Mouse (Mus musculus) adipose tissue, adult 10 weeks (tissue): Measurements from ENCODE around the gene Mtln. TPM values are rescaled to one million over a fixed set of nuclear protein-coding genes. Genes with fewer than 3 reads are reported as not detected.

Source experiments
- polyA plus RNA-seq: library from polyadenylated mRNA; stranded (reverse); fragments of 350-450 nt; fragmentation: Illumina TruSeq; extraction: RNeasy Lipid Tissue Mini Kit (QIAGEN cat#74804); gene quantifications from one replicate; pipeline ENCODE4 v1.2.3, GENCODE M21; 2014; ENCODE audit warnings: low read depth, low replicate concordance

Gene Mtln
- polyA plus RNA-seq = 37.9 TPM

GRCm38 (mm10) chr2:127791919-127792603, at the start of gene Mtln:
TSS of gene Mtln (minus strand) at chr2:127792488.

GRCm38 (mm10) chr2:127838576-127838975, 46.3 kb upstream of the Mtln start, which contains the start of gene Acoxl:
TSS of gene Acoxl (plus strand) at chr2:127838876.

GRCm38 (mm10) chr2:127831401-127832102, 39.3 kb upstream of the Mtln start, which contains the start of gene Bub1:
TSS of gene Bub1 (minus strand) at chr2:127831865.

GRCm38 (mm10) chr2:127788440-127789116, 3.7 kb downstream of the Mtln start, which contains the start of gene Nphp1:
TSS of gene Nphp1 (minus strand) at chr2:127788897.

Other genes starting within 250 kb of the Mtln start
- 4.7 TPM for gene Zfp661, start 205.4 kb downstream of the Mtln start, polyA plus RNA-seq
- 60.1 TPM for gene Mrps5, start 205.3 kb downstream of the Mtln start, polyA plus RNA-seq
- gene Mal, start 135.8 kb downstream of the Mtln start, polyA plus RNA-seq = 92.9 TPM
- gene Mall, start 62.6 kb downstream of the Mtln start, polyA plus RNA-seq = 6.4 TPM
- gene Nphp1, start 3.6 kb downstream of the Mtln start, polyA plus RNA-seq = 35.5 TPM
- gene Bub1, start 39.4 kb upstream of the Mtln start, polyA plus RNA-seq = 1.4 TPM
- 0.93 TPM for gene Acoxl, start 46.4 kb upstream of the Mtln start, polyA plus RNA-seq